Mouse (Mus musculus) c-Kit-positive CD71-positive TER-119-positive erythroid progenitor cells, embryonic 14.5 days (primary cell): ENCODE measurements around the gene Nagk.
"Not testable (repeated sequence)": the region's sequence is repeated elsewhere in the genome, so short reads cannot be mapped to it uniquely, and the experiment has no call there.

Experiments used
- DNase-seq: peaks from one replicate; pipeline ENCODE4 v3.0.0-alpha.2; 2013; ENCODE audit warnings: low spot score

Gene Nagk

GRCm38 (mm10) chr6:83815801-83816200 is 21.0 kb downstream of the Nagk start:
- no peak for DNase-seq

DNA sequence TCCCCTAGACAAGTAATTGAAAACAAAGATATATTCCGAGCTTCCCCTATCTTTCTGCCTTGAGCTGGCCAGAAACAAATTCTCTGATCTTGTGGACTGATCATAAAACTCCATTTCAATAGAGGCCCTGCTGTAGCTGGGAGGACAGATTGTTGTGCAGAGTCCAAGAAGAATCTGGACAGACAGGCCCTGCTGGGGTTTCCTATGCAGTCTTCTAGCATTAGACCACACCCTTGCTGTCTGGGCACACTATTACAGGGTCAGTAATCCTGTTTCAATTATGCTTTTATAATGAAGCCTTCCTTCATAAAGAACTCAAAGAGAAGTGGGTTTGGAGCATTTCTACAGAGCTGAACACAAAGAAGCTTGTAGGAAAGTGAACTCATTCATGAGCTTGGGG is 24.2 kb downstream of the Nagk start:
- no peak for DNase-seq

- DNase-seq = no peak
These were observed 26.1 kb downstream of the Nagk start for GRCm38 (mm10) chr6:83820727-83821515.

DNA sequence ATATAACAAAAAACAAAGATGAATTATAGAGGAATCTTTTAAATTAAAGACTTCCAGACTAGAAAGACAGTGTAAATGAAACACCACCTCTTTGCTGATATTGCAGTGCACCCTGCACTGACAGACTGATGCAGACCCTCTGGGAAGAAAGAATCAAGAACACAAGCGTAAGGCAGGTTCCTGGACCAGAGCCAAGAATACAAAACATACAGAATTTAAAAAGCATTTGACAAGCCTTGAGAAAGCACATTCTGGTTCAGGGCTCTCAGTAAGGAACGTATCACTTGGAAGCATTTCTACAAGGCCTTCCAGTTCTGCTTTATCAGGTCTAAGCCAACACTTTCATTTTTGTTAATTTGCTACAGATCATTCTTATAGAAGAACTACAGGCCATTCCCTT is 27.1 kb downstream of the Nagk start:
- no peak for DNase-seq

DNA sequence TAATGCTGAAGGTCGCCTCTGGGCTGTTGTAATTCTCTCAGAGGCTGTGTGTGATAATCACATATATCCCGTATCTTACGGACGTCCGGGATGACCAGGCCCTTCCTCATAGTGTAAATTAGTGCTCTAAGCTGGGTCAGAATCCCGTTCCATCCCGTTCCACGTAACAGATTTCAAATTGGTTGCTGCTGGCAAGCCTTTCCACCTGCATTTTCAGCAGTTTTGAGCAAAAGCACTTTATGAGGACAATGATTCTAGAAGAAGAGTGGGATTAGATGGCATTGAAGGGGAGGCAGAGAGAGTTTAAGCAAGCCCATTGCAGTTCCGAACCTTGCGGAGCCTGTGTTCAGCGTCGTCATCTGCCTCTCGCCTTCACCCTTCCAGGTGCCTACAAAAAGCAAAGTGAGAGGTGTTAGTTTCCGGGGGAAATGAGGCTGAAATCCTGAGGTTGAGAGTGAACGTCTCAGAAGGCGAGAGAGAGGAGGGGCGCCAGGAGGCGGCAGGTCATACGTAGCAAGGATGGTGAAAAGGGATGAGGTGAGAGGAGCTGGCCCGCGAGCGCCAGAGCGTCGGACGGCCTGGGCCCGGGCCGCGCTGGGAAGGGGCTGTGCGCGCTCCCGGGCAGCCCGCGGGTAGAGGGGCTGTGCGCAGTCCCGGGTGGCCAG is 36.3 kb downstream of the Nagk start:
- DNase-seq = peak; percentile 26

- peak; percentile 99 for DNase-seq
These were observed 36.9 kb downstream of the Nagk start, which contains the start of gene Paip2b for GRCm38 (mm10) chr6:83831606-83832123. Paip2b (minus strand) TSS chr6:83831741.

- DNase-seq = not testable (repeated sequence)
These were observed 37.6 kb downstream of the Nagk start for GRCm38 (mm10) chr6:83832393-83832792.

DNA sequence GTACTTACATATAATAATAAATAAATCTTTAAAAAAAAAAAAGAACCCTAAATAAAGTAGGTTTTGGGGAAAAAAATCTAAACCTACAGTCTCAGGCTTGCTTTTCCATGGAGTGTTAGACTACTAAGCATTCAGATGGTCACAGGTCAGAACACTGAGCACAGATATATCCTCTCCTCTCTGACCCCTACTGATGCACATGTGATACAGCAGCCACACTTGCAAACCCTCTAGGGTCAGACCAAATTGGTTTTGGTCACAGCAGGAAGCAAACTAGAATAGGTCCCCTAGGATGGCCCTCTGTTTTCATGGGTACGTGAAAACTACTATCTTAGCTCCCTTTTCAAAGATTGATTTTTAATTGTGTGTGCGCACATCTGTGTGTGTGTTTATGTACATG is 42.0 kb downstream of the Nagk start:
- no peak for DNase-seq

DNA sequence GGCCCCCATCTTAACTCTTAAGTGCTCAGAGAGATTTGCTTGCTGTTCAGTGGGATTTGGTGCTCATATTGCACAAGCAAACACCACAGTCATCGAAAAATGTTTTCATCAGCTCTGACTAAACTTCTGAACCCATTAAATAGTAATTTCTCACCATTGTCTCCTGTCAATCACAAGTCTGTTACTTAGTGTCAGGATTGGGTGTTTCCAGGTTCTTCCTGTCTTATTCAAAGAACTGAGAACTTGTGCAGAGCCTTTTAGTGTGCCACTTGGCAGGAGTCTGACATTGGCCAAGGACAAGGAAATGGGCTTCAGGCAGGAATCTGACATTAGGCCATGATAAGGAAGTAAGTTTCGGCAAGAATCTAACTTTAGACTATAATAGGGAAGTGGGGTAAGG is 43.3 kb downstream of the Nagk start:
- no peak for DNase-seq

DNA sequence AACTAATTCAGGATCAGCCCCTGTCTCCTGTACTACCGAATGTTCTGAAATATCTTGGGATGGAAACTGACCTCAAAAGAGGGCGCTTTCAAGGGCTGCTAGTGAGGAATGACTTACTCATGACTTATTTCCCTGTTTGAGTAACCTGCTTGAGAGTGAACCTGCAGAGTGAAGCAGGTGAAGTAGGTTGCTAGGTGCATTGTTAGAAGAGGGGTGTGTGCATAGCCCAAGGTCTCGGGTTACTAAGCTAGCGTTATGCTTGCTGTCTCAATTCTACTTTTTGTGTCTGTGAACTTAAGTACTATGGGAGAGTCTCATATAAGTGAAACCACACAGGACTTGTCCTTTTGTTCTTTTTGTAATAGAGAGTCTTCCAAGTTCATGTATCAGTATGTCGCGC is 45.3 kb downstream of the Nagk start:
- no peak for DNase-seq

GRCm38 (mm10) chr6:83844913-83845312 is 50.1 kb downstream of the Nagk start:
- DNase-seq = no peak

- no peak for DNase-seq
These were observed 51.4 kb downstream of the Nagk start for GRCm38 (mm10) chr6:83846141-83846540.

DNA sequence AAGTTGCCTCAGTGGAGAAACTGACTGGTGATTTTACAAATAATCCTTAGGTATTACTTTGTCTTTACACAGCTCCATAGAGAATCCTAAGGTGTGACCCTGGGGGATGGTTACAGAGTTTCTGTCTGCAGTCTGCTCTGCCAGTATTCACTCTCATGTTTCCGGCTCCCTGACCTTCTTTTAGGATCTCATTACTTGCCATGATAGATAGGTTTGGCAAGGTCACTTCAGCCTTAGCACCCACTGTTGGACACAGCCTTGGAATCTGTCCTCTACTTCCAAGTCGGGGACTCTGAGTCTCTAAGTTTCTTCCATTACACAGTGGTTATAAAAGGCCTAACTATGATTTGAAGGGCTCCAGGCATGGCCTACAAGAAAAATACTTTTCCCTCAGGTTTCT is 54.7 kb downstream of the Nagk start:
- DNase-seq = no peak
